Mouse (Mus musculus): ENCODE data around the gene Tpsb2.

DNA sequence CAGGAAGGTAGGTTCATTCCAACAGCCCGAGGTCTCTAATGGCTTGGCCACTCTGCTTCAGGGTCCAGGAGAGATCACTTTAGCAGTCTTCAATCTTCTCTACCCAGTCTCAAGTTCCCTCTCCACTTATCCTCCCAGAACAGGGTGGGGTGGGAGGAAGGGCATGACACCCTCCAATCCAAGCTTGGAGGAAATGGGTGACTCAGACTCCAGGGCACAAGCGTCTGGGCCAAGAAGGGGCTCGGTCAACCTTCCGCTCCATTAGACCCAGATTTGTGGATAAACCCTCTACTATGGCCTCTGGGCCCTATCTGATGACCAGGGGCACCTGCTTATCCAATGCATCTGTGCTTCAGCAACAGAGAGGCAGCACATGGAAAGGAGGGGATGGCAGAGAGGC lies 20.6 kb upstream of the Tpsb2 start, which contains the start of gene Tpsab1:
- no peak for TF ChIP-seq CTCF (IDR thresholded peaks at IDR 0.05)
- no peak for TF ChIP-seq EP300 (IDR thresholded peaks at IDR 0.05)
